8 mouse cellular contexts compared by ENCODE assay signal in genomic region chr4:150373111-150374109, GRCm38 (mm10).
A peak's percentile ranks its signal among the peaks of the same experiment; 100 is the strongest.
DNase-seq lines count a peak whose midpoint lies in the region; ATAC-seq and TF ChIP-seq lines count a peak whose summit lies in the region.

No protein-coding gene starts in this region.

- no peaks in the 10 kb centered on the region for H3K27me3 ChIP-seq in forebrain, embryonic 14.5 days (replicated peaks; ENCODE audit: control insufficient read depth, insufficient read depth, low read length)
- H3K27me3 ChIP-seq in liver, embryonic 15.5 days, result peaks cover 6% of the 10 kb centered on the region; the same call in 1 of the 2 replicates
- no peaks in the 10 kb centered on the region for H3K27me3 ChIP-seq in neural tube, embryonic 11.5 days (ENCODE audit: control insufficient read depth, insufficient read depth, low read length)

- 2% methylated on average over 15 of the region's 15 CpGs for WGBS in forebrain, embryonic 14.5 days
- WGBS in liver, embryonic 15.5 days (ENCODE audit: insufficient replicate concordance), result 8% methylated on average over 15 of the region's 15 CpGs
- 6% methylated on average over 15 of the region's 15 CpGs for WGBS in neural tube, embryonic 11.5 days

- H3K4me3 ChIP-seq in left cerebral cortex, adult 2 months, result no peak overlapping the region
- peak overlapping the region; percentile 11 for H3K4me3 ChIP-seq in forebrain, embryonic 14.5 days (ENCODE audit: low read depth, low read length)
- peak overlapping the region; percentile 64 for H3K4me3 ChIP-seq in liver, embryonic 15.5 days (replicated peaks)
- H3K4me3 ChIP-seq in neural tube, embryonic 11.5 days (ENCODE audit: low read depth, low read length), result peak overlapping the region; percentile 54

- H3K9me3 ChIP-seq in forebrain, embryonic 14.5 days (replicated peaks; ENCODE audit: control insufficient read depth, low read length), result no peaks in the 10 kb centered on the region
- H3K9me3 ChIP-seq in liver, embryonic 15.5 days (replicated peaks), result no peaks in the 10 kb centered on the region
- no peaks in the 10 kb centered on the region for H3K9me3 ChIP-seq in neural tube, embryonic 11.5 days (ENCODE audit: control insufficient read depth, low read length)

- ATAC-seq in forebrain, embryonic 14.5 days, result peak; percentile 48
- ATAC-seq in hematopoietic stem cell, adult 5-6 weeks (replicated peaks in 1 of 2; ENCODE audit: insufficient read depth in 1 of 2, low FRiP score in 2 of 2, low TSS enrichment in 1 of 2, low read depth in 1 of 2, poor library complexity in 2 of 2, severe bottlenecking in 2 of 2), result peak; percentile 13 to 42; a peak in 1 of 4 replicates
- ATAC-seq in liver, embryonic 15.5 days (ENCODE audit: insufficient read depth), result peak; percentile 35; the same call in 1 of the 2 replicates
- peak; percentile 33; the same call in 1 of the 2 replicates for ATAC-seq in neural tube, embryonic 11.5 days (ENCODE audit: insufficient read depth, low FRiP score, low TSS enrichment)

- peaks cover 66% of the 10 kb centered on the region for H3K4me1 ChIP-seq in forebrain, embryonic 14.5 days (ENCODE audit: control insufficient read depth, insufficient read depth, low read length)
- H3K4me1 ChIP-seq in liver, embryonic 15.5 days (replicated peaks), result peaks cover 46% of the 10 kb centered on the region
- H3K4me1 ChIP-seq in neural tube, embryonic 11.5 days (ENCODE audit: control insufficient read depth, insufficient read depth, low read length), result peaks cover 43% of the 10 kb centered on the region

- peak overlapping the region; percentile 63 for H3K9ac ChIP-seq in forebrain, embryonic 14.5 days (ENCODE audit: low read length)
- H3K9ac ChIP-seq in liver, embryonic 15.5 days, result no peak overlapping the region
- peak overlapping the region; percentile 92 for H3K9ac ChIP-seq in neural tube, embryonic 11.5 days (ENCODE audit: low read length)

- DNase-seq in left cerebral cortex, postnatal 25 days (ENCODE audit: low spot score in 2 of 2), result peak; percentile 38
- DNase-seq in left cerebral cortex, adult 2 months (ENCODE audit: extremely low spot score in 1 of 2, low spot score in 2 of 2), result no peak
- DNase-seq in adrenal gland, postnatal 36 days, result peak; percentile 34 to 51
- DNase-seq in forebrain, embryonic 14.5 days (ENCODE audit: low spot score), result peak; percentile 78
- DNase-seq in neural tube, embryonic 11.5 days (ENCODE audit: low spot score), result peak; percentile 51
- no peak for DNase-seq in urinary bladder, postnatal 25 days (ENCODE audit: low spot score)

- intact Hi-C loops in left cerebral cortex, postnatal 25 days (cut with DNase I), result no loop called here
- intact Hi-C loops in left cerebral cortex, adult 2 months (cut with DNase I), result no loop called here

- no peaks in the 10 kb centered on the region for H3K36me3 ChIP-seq in forebrain, embryonic 14.5 days (ENCODE audit: control insufficient read depth, insufficient read depth, low read length)
- no peaks in the 10 kb centered on the region for H3K36me3 ChIP-seq in liver, embryonic 15.5 days (replicated peaks)
- H3K36me3 ChIP-seq in neural tube, embryonic 11.5 days (ENCODE audit: control insufficient read depth, insufficient read depth, low read length), result no peaks in the 10 kb centered on the region

- no peak overlapping the region; the same call in 1 of the 2 replicates for H3K27ac ChIP-seq in left cerebral cortex, adult 2 months
- H3K27ac ChIP-seq in forebrain, embryonic 14.5 days (ENCODE audit: low read depth, low read length), result peak overlapping the region; percentile 90
- H3K27ac ChIP-seq in liver, embryonic 15.5 days (replicated peaks), result peak overlapping the region; percentile 43; the same call in 1 of the 2 replicates
- H3K27ac ChIP-seq in neural tube, embryonic 11.5 days (ENCODE audit: low read depth, low read length), result peak overlapping the region; percentile 99

- TF ChIP-seq CTCF in left cerebral cortex, adult 2 months (IDR thresholded peaks at IDR 0.05), result no peak

- peak overlapping the region; percentile 97 for H3K4me2 ChIP-seq in forebrain, embryonic 14.5 days (ENCODE audit: low read length)
- peak overlapping the region; percentile 93 for H3K4me2 ChIP-seq in liver, embryonic 15.5 days
- peak overlapping the region; percentile 89 for H3K4me2 ChIP-seq in neural tube, embryonic 11.5 days (ENCODE audit: low read depth)

Comparison
In these comparisons a context has a peak if more than half of its experiments do, and no peak if none do; other contexts are left out.
1. DNase-seq: peak in left cerebral cortex, postnatal 25 days (2 of 2), adrenal gland, postnatal 36 days (2 of 2), forebrain, embryonic 14.5 days (single experiment) and neural tube, embryonic 11.5 days (single experiment); none in left cerebral cortex, adult 2 months (0 of 2) and urinary bladder, postnatal 25 days (single experiment).
2. Peak in every context shown above with its lines, with median percentiles within 50 percentile points of each other: ATAC-seq and H3K4me2 ChIP-seq.